Mouse (Mus musculus): Measurements from ENCODE around the gene App. TPM values are rescaled to one million over a fixed set of nuclear protein-coding genes. Genes with fewer than 3 reads are reported as not detected.

App gene
- polyA plus RNA-seq, 1 experiment from 2014 or later = 158 TPM

DNA sequence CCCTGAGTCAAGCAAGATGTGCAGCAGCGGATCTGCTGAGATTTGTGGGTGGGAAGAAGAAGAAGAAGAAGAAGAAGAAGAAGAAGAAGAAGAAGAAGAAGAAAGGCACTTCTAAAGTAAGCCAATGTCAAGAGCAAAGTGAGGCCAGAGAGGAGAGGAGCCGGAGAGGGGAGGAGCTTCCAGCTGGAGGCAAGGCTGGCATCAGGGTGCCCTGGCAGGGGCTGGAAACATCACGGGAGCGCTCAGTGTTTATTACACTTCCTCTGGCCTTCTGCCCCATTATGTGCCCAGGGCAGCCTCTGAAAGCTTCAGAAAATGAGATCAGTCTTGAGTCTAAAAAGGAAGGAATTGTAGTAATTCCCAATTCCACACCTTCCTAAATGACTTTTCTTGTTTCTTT, 145.2 kb downstream of the App start:
- no peaks in the 10 kb centered on the region for H3K4me1 ChIP-seq (ENCODE audit: control insufficient read depth, insufficient read depth, low read length)
- no peak overlapping the region for H3K4me2 ChIP-seq (ENCODE audit: low read length)
- DNase-seq (ENCODE audit: low spot score) (no peak), ATAC-seq (no peak)
- no peaks in the 10 kb centered on the region for H3K9me3 ChIP-seq (replicated peaks; ENCODE audit: control insufficient read depth, low read length)
- no peaks in the 10 kb centered on the region for H3K27me3 ChIP-seq (replicated peaks; ENCODE audit: control insufficient read depth, insufficient read depth, low read length)
- H3K4me3 ChIP-seq (ENCODE audit: low read depth, low read length) = no peak overlapping the region
- no peak overlapping the region for H3K9ac ChIP-seq (ENCODE audit: low read length)
- no peak overlapping the region for H3K27ac ChIP-seq (ENCODE audit: low read depth, low read length)
- H3K36me3 ChIP-seq (ENCODE audit: control insufficient read depth, insufficient read depth, low read length) = peaks cover 63% of the 10 kb centered on the region
- WGBS = 92% methylated on average over 4 of the region's 4 CpGs

DNA sequence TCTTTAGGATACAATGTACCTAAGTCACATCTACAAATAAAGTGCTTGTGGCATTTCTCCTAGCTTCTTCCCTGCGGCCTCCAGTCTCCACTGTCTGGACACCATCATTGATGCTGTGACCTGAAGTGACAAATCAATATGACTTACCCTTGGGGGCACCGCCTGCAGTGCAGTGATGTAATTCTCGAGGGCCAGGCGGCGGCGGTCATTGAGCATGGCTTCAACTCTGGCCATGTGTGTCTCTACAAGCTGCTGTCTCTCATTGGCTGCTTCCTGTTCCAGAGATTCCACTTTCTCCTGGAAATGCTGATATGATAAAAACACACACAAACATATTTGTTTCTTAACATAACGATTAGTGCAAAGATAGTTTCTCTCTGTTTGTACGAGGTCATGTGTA, 148.9 kb downstream of the App start:
- Histone ChIP-seq H3K4me3 (ENCODE audit: low read depth, low read length) (no peak overlapping the region), H3K27me3 (replicated peaks; ENCODE audit: control insufficient read depth, insufficient read depth, low read length) (no peaks in the 10 kb centered on the region), H3K36me3 (ENCODE audit: control insufficient read depth, insufficient read depth, low read length) (peaks cover 49% of the 10 kb centered on the region), H3K9ac (ENCODE audit: low read length) (no peak overlapping the region), H3K9me3 (replicated peaks; ENCODE audit: control insufficient read depth, low read length) (no peaks in the 10 kb centered on the region), H3K4me2 (ENCODE audit: low read length) (no peak overlapping the region), H3K4me1 (ENCODE audit: control insufficient read depth, insufficient read depth, low read length) (no peaks in the 10 kb centered on the region), H3K27ac (ENCODE audit: low read depth, low read length) (no peak overlapping the region)
- DNase-seq (ENCODE audit: low spot score) (no peak), ATAC-seq (no peak)
- WGBS = 97% methylated on average over 8 of the region's 8 CpGs

DNA sequence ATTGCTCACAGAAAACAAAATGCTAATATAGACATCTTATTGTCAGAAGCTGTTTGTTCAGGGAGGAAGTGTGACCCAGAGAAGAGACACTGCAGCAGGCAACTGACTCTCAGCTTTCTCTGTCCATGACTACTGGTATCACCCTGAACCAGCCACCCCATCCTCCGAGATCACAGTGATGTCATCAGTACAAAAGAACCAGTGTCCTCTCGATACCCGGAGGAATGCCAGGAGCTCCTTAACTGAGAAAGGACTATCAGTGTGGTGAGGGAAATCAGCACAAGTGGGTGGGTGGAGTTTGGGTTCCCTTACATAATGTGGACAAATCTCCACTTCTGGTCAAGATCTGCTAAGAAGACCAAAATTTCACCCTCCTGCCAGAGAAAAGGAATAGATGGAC, 150.5 kb downstream of the App start:
- ATAC-seq = no peak
- WGBS = 91% methylated on average over 3 of the region's 3 CpGs

DNA sequence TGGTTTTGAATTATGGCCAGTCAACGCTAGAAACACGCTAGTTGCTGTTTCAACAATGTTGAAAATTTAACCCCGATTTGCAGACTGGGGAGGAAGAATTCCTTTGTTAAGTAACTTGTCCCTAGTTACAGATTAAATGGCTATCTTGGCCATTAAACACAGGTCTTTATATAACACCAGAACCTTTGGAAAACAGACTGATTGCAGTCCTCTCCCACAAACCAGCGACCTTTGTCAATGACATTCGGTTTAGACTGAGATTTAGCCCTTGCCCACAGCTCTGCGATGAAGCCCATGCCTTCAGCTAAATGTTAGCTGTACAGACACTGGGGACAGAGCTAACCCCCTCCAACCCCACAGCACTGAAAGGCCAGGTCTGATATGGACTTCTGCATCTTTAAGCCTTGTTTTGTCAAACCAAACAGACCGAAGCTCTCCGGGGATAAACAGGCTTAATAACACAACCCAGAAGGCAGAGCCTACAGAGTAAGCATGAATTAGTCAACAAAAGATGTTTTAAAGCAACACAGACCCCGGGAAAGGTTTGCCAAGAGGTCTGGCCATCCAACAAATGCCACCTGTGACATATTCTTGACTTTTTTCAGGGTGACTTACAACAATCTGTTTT, 152.8 kb downstream of the App start:
- Histone ChIP-seq H3K4me3 (ENCODE audit: low read depth, low read length) (no peak overlapping the region), H3K36me3 (ENCODE audit: control insufficient read depth, insufficient read depth, low read length) (peaks cover 24% of the 10 kb centered on the region), H3K9me3 (replicated peaks; ENCODE audit: control insufficient read depth, low read length) (no peaks in the 10 kb centered on the region), H3K27me3 (replicated peaks; ENCODE audit: control insufficient read depth, insufficient read depth, low read length) (no peaks in the 10 kb centered on the region), H3K4me1 (ENCODE audit: control insufficient read depth, insufficient read depth, low read length) (0 out of 2 replicates have a peak, but pooled peaks cover 6% of the 10 kb centered on the region), H3K4me2 (ENCODE audit: low read length) (no peak overlapping the region), H3K27ac (ENCODE audit: low read depth, low read length) (no peak overlapping the region), H3K9ac (ENCODE audit: low read length) (no peak overlapping the region)
- DNase-seq (ENCODE audit: low spot score) = no peak
- WGBS = 94% methylated on average over 9 of the region's 9 CpGs
- ATAC-seq = no peak

More for the DNA sequence above, 150.5 kb downstream of the App start:
- Histone ChIP-seq H3K4me1 (ENCODE audit: control insufficient read depth, insufficient read depth, low read length) (0 out of 2 replicates have a peak, but pooled peaks cover 6% of the 10 kb centered on the region), H3K27ac (ENCODE audit: low read depth, low read length) (no peak overlapping the region), H3K4me3 (ENCODE audit: low read depth, low read length) (no peak overlapping the region), H3K9me3 (replicated peaks; ENCODE audit: control insufficient read depth, low read length) (no peaks in the 10 kb centered on the region), H3K4me2 (ENCODE audit: low read length) (no peak overlapping the region), H3K9ac (ENCODE audit: low read length) (no peak overlapping the region), H3K36me3 (ENCODE audit: control insufficient read depth, insufficient read depth, low read length) (peaks cover 38% of the 10 kb centered on the region), H3K27me3 (replicated peaks; ENCODE audit: control insufficient read depth, insufficient read depth, low read length) (no peaks in the 10 kb centered on the region)
- no peak for DNase-seq (ENCODE audit: low spot score)

DNA sequence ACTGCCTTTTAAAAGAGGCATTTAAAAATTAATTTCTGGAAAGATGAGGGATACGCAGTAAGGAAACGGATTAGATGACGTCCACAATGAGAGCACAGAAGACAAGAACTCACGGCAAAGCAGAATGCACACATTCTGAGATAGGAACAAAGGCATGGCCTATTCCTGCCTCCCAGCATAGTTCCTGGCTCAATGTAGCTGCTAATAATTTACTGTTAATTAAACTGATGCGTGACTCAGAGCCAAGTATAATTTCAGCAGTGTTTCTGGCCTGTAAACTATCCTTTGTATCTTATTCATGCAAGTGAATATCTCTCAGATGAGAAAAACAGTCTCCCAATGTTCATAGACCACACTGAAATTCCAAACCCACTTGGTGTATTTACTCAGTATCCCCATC, 154.3 kb downstream of the App start:
- H3K9me3 ChIP-seq (replicated peaks; ENCODE audit: control insufficient read depth, low read length) = no peaks in the 10 kb centered on the region
- 0 out of 2 replicates have a peak, but pooled peaks cover 6% of the 10 kb centered on the region for H3K4me1 ChIP-seq (ENCODE audit: control insufficient read depth, insufficient read depth, low read length)
- DNase-seq (ENCODE audit: low spot score) (peak; percentile 34), ATAC-seq (peak; percentile 51; the same call in 1 of the 2 replicates)
- no peak overlapping the region for H3K9ac ChIP-seq (ENCODE audit: low read length)
- H3K4me3 ChIP-seq (ENCODE audit: low read depth, low read length) = no peak overlapping the region
- H3K27me3 ChIP-seq (replicated peaks; ENCODE audit: control insufficient read depth, insufficient read depth, low read length) = no peaks in the 10 kb centered on the region
- no peak overlapping the region for H3K4me2 ChIP-seq (ENCODE audit: low read length)
- H3K36me3 ChIP-seq (ENCODE audit: control insufficient read depth, insufficient read depth, low read length) = peaks cover 21% of the 10 kb centered on the region
- WGBS = 28% methylated on average over 5 of the region's 5 CpGs
- H3K27ac ChIP-seq (ENCODE audit: low read depth, low read length) = 0 out of 2 replicates have a peak overlapping the region, but pooled peaks have one; percentile 17

DNA sequence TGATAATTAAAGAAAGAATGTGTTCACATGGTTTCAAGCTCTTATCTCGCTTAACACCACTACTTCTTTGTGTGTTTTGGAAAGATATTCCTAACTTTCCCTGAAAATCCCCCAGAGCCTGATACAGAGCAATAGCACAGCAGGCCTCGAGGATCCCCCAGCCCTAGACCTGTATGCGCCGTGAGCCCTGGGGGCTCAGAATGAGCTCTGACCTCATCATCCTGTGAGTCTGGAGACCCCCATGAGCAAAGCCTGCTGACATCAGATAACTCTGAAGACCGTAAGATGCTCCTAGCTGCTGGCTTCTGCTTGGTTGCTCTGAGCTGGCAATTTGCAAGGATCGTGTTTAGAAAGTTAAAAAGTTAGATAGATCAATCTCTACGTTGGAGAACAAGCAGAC, 155.7 kb downstream of the App start:
- WGBS = 81% methylated on average over 7 of the region's 7 CpGs
- no peak overlapping the region for H3K4me3 ChIP-seq (ENCODE audit: low read depth, low read length)
- ATAC-seq = no peak
- no peaks in the 10 kb centered on the region for H3K9me3 ChIP-seq (replicated peaks; ENCODE audit: control insufficient read depth, low read length)
- peaks cover 23% of the 10 kb centered on the region for H3K36me3 ChIP-seq (ENCODE audit: control insufficient read depth, insufficient read depth, low read length)
- no peaks in the 10 kb centered on the region for H3K27me3 ChIP-seq (replicated peaks; ENCODE audit: control insufficient read depth, insufficient read depth, low read length)
- 0 out of 2 replicates have a peak, but pooled peaks cover 6% of the 10 kb centered on the region for H3K4me1 ChIP-seq (ENCODE audit: control insufficient read depth, insufficient read depth, low read length)
- no peak overlapping the region for H3K4me2 ChIP-seq (ENCODE audit: low read length)
- H3K27ac ChIP-seq (ENCODE audit: low read depth, low read length) = no peak overlapping the region
- DNase-seq (ENCODE audit: low spot score) = no peak
- no peak overlapping the region for H3K9ac ChIP-seq (ENCODE audit: low read length)

DNA sequence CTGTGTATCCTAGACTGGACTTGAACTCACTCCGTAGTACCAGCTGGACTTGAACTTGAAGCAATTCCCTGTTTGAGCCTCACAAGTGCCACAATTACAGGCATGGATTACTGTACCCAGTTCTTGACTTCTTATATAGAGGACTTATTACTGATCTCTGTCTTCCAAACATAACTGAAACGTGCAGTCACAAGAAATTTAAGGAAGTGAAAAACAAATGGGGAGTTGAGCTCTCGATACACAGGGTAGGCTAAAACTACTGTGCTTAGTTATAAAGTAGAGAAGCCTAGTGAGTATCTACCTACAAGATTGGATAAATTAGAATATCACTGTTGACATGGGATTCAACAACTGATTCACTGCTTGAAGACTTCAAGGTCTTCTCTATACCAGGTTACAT, 160.9 kb downstream of the App start:
- Histone ChIP-seq H3K27me3 (replicated peaks; ENCODE audit: control insufficient read depth, insufficient read depth, low read length) (no peaks in the 10 kb centered on the region), H3K4me1 (ENCODE audit: control insufficient read depth, insufficient read depth, low read length) (no peaks in the 10 kb centered on the region), H3K9ac (ENCODE audit: low read length) (no peak overlapping the region), H3K36me3 (ENCODE audit: control insufficient read depth, insufficient read depth, low read length) (peaks cover 51% of the 10 kb centered on the region), H3K4me2 (ENCODE audit: low read length) (no peak overlapping the region), H3K27ac (ENCODE audit: low read depth, low read length) (no peak overlapping the region), H3K9me3 (replicated peaks; ENCODE audit: control insufficient read depth, low read length) (no peaks in the 10 kb centered on the region), H3K4me3 (ENCODE audit: low read depth, low read length) (no peak overlapping the region)
- 97% methylated on average over 3 of the region's 3 CpGs for WGBS
- DNase-seq (ENCODE audit: low spot score) (no peak), ATAC-seq (no peak)

DNA sequence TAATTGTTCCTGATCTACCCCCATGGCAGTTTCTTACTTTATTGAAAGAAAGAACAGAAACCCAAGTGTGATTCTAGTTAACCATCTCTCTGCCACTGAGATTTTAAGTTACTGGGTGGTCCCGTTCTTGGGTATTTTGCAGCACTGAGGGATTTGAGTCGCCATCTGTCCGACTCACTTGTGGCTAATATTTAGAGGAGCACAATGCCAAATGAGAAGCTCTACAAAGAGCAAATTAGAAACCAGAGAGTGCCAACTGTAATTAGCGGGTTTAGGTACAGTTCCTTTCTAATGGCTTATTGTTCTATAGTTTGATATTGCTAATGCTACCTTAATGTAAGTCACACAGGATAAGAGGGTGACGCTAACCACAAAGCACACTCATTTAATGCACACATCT, 161.4 kb downstream of the App start:
- H3K4me1 ChIP-seq (ENCODE audit: control insufficient read depth, insufficient read depth, low read length) = no peaks in the 10 kb centered on the region
- ATAC-seq (no peak; the same call in 1 of the 2 replicates), DNase-seq (ENCODE audit: low spot score) (peak; percentile 64)
- WGBS = 56% methylated on average over 5 of the region's 5 CpGs
- H3K36me3 ChIP-seq (ENCODE audit: control insufficient read depth, insufficient read depth, low read length) = peaks cover 51% of the 10 kb centered on the region
- no peak overlapping the region for H3K27ac ChIP-seq (ENCODE audit: low read depth, low read length)
- H3K4me2 ChIP-seq (ENCODE audit: low read length) = no peak overlapping the region
- no peak overlapping the region for H3K4me3 ChIP-seq (ENCODE audit: low read depth, low read length)
- no peaks in the 10 kb centered on the region for H3K9me3 ChIP-seq (replicated peaks; ENCODE audit: control insufficient read depth, low read length)
- no peak overlapping the region for H3K9ac ChIP-seq (ENCODE audit: low read length)
- no peaks in the 10 kb centered on the region for H3K27me3 ChIP-seq (replicated peaks; ENCODE audit: control insufficient read depth, insufficient read depth, low read length)

DNA sequence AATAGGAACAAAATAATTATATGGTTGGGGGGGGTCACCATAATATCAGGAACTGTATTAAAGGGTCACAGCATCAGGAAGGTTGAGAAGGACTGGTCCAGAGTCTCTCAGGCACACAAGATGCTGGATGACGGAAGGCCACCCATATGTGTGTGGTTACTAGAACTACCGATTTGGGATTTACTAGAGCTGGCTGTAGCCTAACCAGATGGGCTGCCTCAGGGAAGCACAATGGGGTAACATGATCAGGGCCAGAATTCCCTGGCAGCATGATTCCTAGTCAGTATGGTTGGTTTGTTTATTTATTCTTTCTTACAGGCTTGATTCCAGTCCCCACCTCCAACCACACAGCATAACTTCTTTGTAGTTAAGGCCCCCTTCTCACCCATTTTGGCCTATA, 162.9 kb downstream of the App start:
- Histone ChIP-seq H3K27me3 (replicated peaks; ENCODE audit: control insufficient read depth, insufficient read depth, low read length) (no peaks in the 10 kb centered on the region), H3K36me3 (ENCODE audit: control insufficient read depth, insufficient read depth, low read length) (peaks cover 51% of the 10 kb centered on the region), H3K4me1 (ENCODE audit: control insufficient read depth, insufficient read depth, low read length) (no peaks in the 10 kb centered on the region), H3K9ac (ENCODE audit: low read length) (no peak overlapping the region), H3K27ac (ENCODE audit: low read depth, low read length) (no peak overlapping the region), H3K4me2 (ENCODE audit: low read length) (no peak overlapping the region), H3K4me3 (ENCODE audit: low read depth, low read length) (no peak overlapping the region), H3K9me3 (replicated peaks; ENCODE audit: control insufficient read depth, low read length) (no peaks in the 10 kb centered on the region)
- 87% methylated on average over 2 of the region's 2 CpGs for WGBS
- DNase-seq (ENCODE audit: low spot score) (peak; percentile 41), ATAC-seq (peak; percentile 54; the same call in 1 of the 2 replicates)
